Mouse (Mus musculus) frontal cortex, adult (tissue): ENCODE data around the gene Mef2a.
"Not testable (repeated sequence)": the region's sequence is repeated elsewhere in the genome, so short reads cannot be mapped to it uniquely, and the experiment has no call there.

ENCODE experiments used
- ATAC-seq: cut with Nextera tagmentation; 2 replicates; pipeline ENCODE4 v1.9.2; 2017; ENCODE audit warnings: mild to moderate bottlenecking, moderate library complexity, mixed read lengths; ENCODE audit not compliant: low TSS enrichment

Gene Mef2a

GRCm38 (mm10) chr7:67371351-67371890 lies 1.2 kb downstream of the Mef2a start:
- no peak for ATAC-seq

GRCm38 (mm10) chr7:67369645-67370044 lies 3.0 kb downstream of the Mef2a start:
- no peak for ATAC-seq

- no peak for ATAC-seq
Observed at GRCm38 (mm10) chr7:67368394-67368793, 4.3 kb downstream of the Mef2a start.

GRCm38 (mm10) chr7:67360588-67360987 lies 12.1 kb downstream of the Mef2a start:
- no peak for ATAC-seq

GRCm38 (mm10) chr7:67359863-67360262 lies 12.8 kb downstream of the Mef2a start:
- no peak for ATAC-seq

GRCm38 (mm10) chr7:67355870-67356269 lies 16.8 kb downstream of the Mef2a start:
- no peak for ATAC-seq

- ATAC-seq = no peak
Observed at GRCm38 (mm10) chr7:67353667-67354066, 19.0 kb downstream of the Mef2a start.

- no peak for ATAC-seq
Observed at GRCm38 (mm10) chr7:67352989-67353388, 19.7 kb downstream of the Mef2a start.

- no peak for ATAC-seq
Observed at GRCm38 (mm10) chr7:67344443-67344842, 28.2 kb downstream of the Mef2a start.

- ATAC-seq = no peak
Observed at GRCm38 (mm10) chr7:67342067-67342625, 30.5 kb downstream of the Mef2a start.

GRCm38 (mm10) chr7:67320359-67320758 lies 52.3 kb downstream of the Mef2a start:
- no peak for ATAC-seq

GRCm38 (mm10) chr7:67318697-67319096 lies 54.0 kb downstream of the Mef2a start:
- ATAC-seq = no peak

GRCm38 (mm10) chr7:67313200-67313599 lies 59.5 kb downstream of the Mef2a start:
- ATAC-seq = no peak

GRCm38 (mm10) chr7:67310151-67310550 lies 62.5 kb downstream of the Mef2a start:
- no peak for ATAC-seq

GRCm38 (mm10) chr7:67308102-67308501 lies 64.6 kb downstream of the Mef2a start:
- ATAC-seq = no peak

- ATAC-seq = no peak
Observed at GRCm38 (mm10) chr7:67307078-67307477, 65.6 kb downstream of the Mef2a start.

- ATAC-seq = no peak
Observed at GRCm38 (mm10) chr7:67304937-67305336, 67.7 kb downstream of the Mef2a start.

- no peak for ATAC-seq
Observed at GRCm38 (mm10) chr7:67296419-67296818, 76.2 kb downstream of the Mef2a start.

- no peak for ATAC-seq
Observed at GRCm38 (mm10) chr7:67291356-67291755, 81.3 kb downstream of the Mef2a start.

GRCm38 (mm10) chr7:67287456-67287855 lies 85.2 kb downstream of the Mef2a start:
- ATAC-seq = no peak

GRCm38 (mm10) chr7:67283581-67283980 lies 89.1 kb downstream of the Mef2a start:
- ATAC-seq = no peak

- not testable (repeated sequence) for ATAC-seq
Observed at GRCm38 (mm10) chr7:67270447-67270846, 102.2 kb downstream of the Mef2a start.

- ATAC-seq = no peak
Observed at GRCm38 (mm10) chr7:67259828-67260563, 112.7 kb downstream of the Mef2a start.
